Mouse (Mus musculus) C2C12 (cell line): ENCODE measurements around the gene Slc15a3.

Experiments
- CEBPB ChIP-seq: IDR thresholded peaks from one replicate; pipeline ENCODE4 v1.6.1; 2011; ENCODE audit warnings: low read depth, mild to moderate bottlenecking, control low read depth, moderate library complexity
- CTCF ChIP-seq: IDR thresholded peaks from one replicate; pipeline ENCODE4 v1.5.1; 2011; ENCODE audit not compliant: control insufficient read depth, insufficient read depth, insufficient read length
- FOSL1 ChIP-seq: IDR thresholded peaks from one replicate; pipeline ENCODE4 v1.8.0; 2011; ENCODE audit warnings: mild to moderate bottlenecking, low read length; ENCODE audit not compliant: poor library complexity, insufficient read depth, severe bottlenecking
- MAX ChIP-seq: IDR thresholded peaks from one replicate; pipeline ENCODE4 v1.6.1; 2011; ENCODE audit warnings: mild to moderate bottlenecking, control low read depth
- MYOD1 ChIP-seq: IDR thresholded peaks from one replicate; pipeline ENCODE4 v1.6.1; 2011; ENCODE audit warnings: low read depth; ENCODE audit not compliant: control insufficient read depth, insufficient read length
- MYOG ChIP-seq: IDR thresholded peaks from one replicate; pipeline ENCODE4 v1.6.1; 2011; ENCODE audit not compliant: control insufficient read depth, insufficient read length; ENCODE audit errors: extremely low read depth
- USF1 ChIP-seq: IDR thresholded peaks from one replicate; pipeline ENCODE4 v1.6.1; 2011; ENCODE audit warnings: low read depth, mild to moderate bottlenecking, control low read depth, moderate library complexity

- TF ChIP-seq FOSL1, result no peak
- no peak for TF ChIP-seq MYOD1
- TF ChIP-seq CTCF, result no peak
- TF ChIP-seq USF1, result no peak
- no peak for TF ChIP-seq CEBPB
- TF ChIP-seq MYOG, result no peak
- TF ChIP-seq MAX, result no peak
These were observed 9.9 kb upstream of the Slc15a3 start, which contains the start of gene Cd6 for GRCm38 (mm10) chr19:10829436-10830175.
